Mouse (Mus musculus): ENCODE results near the gene Krtap19-1. TPM values are rescaled to one million over a fixed set of nuclear protein-coding genes. Genes with fewer than 3 reads are reported as not detected.
A peak's percentile ranks its signal among the peaks of the same experiment; 100 is the strongest.

Gene Krtap19-1
- polyA plus RNA-seq, 1 experiment = not detected

- H3K27me3 ChIP-seq (ENCODE audit: control insufficient read depth, insufficient read depth, low read length) = no peaks in the 10 kb centered on the region
- TF ChIP-seq CTCF (IDR thresholded peaks at IDR 0.05; ENCODE audit: control insufficient read depth, insufficient read depth, insufficient replicate concordance, low read depth, low read length) (peak; percentile 25; the same call in 1 of the 2 replicates), POLR2A (IDR thresholded peaks at IDR 0.05; ENCODE audit: control insufficient read depth, low read depth, low read length) (no peak)
- H3K36me3 ChIP-seq (ENCODE audit: control insufficient read depth, insufficient read depth, low read length) = no peaks in the 10 kb centered on the region
- H3K27ac ChIP-seq (ENCODE audit: control insufficient read depth, insufficient read depth, low read depth, low read length) = no peak overlapping the region
- H3K4me3 ChIP-seq (ENCODE audit: control insufficient read depth, low read depth, low read length) = no peak overlapping the region
- no peaks in the 10 kb centered on the region for H3K4me1 ChIP-seq (ENCODE audit: control insufficient read depth, insufficient read depth, low read length)
Observed at GRCm38 (mm10) chr16:88851450-88851849, 17.8 kb downstream of the Krtap19-1 start.

GRCm38 (mm10) chr16:88848558-88848957, 20.7 kb downstream of the Krtap19-1 start:
- Histone ChIP-seq H3K4me1 (ENCODE audit: control insufficient read depth, insufficient read depth, low read length) (no peaks in the 10 kb centered on the region), H3K27ac (ENCODE audit: control insufficient read depth, insufficient read depth, low read depth, low read length) (no peak overlapping the region), H3K27me3 (ENCODE audit: control insufficient read depth, insufficient read depth, low read length) (no peaks in the 10 kb centered on the region), H3K36me3 (ENCODE audit: control insufficient read depth, insufficient read depth, low read length) (no peaks in the 10 kb centered on the region), H3K4me3 (ENCODE audit: control insufficient read depth, low read depth, low read length) (no peak overlapping the region)
- TF ChIP-seq POLR2A (IDR thresholded peaks at IDR 0.05; ENCODE audit: control insufficient read depth, low read depth, low read length) = no peak
- TF ChIP-seq CTCF (IDR thresholded peaks at IDR 0.05; ENCODE audit: control insufficient read depth, insufficient read depth, insufficient replicate concordance, low read depth, low read length) = no peak

GRCm38 (mm10) chr16:88847363-88847762, 21.8 kb downstream of the Krtap19-1 start:
- Histone ChIP-seq H3K4me1 (ENCODE audit: control insufficient read depth, insufficient read depth, low read length) (no peaks in the 10 kb centered on the region), H3K36me3 (ENCODE audit: control insufficient read depth, insufficient read depth, low read length) (no peaks in the 10 kb centered on the region), H3K27me3 (ENCODE audit: control insufficient read depth, insufficient read depth, low read length) (no peaks in the 10 kb centered on the region), H3K27ac (ENCODE audit: control insufficient read depth, insufficient read depth, low read depth, low read length) (no peak overlapping the region), H3K4me3 (ENCODE audit: control insufficient read depth, low read depth, low read length) (no peak overlapping the region)
- no peak for TF ChIP-seq POLR2A (IDR thresholded peaks at IDR 0.05; ENCODE audit: control insufficient read depth, low read depth, low read length)

- Histone ChIP-seq H3K27ac (ENCODE audit: control insufficient read depth, insufficient read depth, low read depth, low read length) (no peak overlapping the region), H3K27me3 (ENCODE audit: control insufficient read depth, insufficient read depth, low read length) (no peaks in the 10 kb centered on the region), H3K4me1 (ENCODE audit: control insufficient read depth, insufficient read depth, low read length) (no peaks in the 10 kb centered on the region), H3K4me3 (ENCODE audit: control insufficient read depth, low read depth, low read length) (no peak overlapping the region), H3K36me3 (ENCODE audit: control insufficient read depth, insufficient read depth, low read length) (no peaks in the 10 kb centered on the region)
- TF ChIP-seq CTCF (IDR thresholded peaks at IDR 0.05; ENCODE audit: control insufficient read depth, insufficient read depth, insufficient replicate concordance, low read depth, low read length) (no peak), POLR2A (IDR thresholded peaks at IDR 0.05; ENCODE audit: control insufficient read depth, low read depth, low read length) (no peak)
Observed at GRCm38 (mm10) chr16:88826978-88827377, 42.2 kb downstream of the Krtap19-1 start.

- no peaks in the 10 kb centered on the region for H3K4me1 ChIP-seq (ENCODE audit: control insufficient read depth, insufficient read depth, low read length)
- H3K27ac ChIP-seq (ENCODE audit: control insufficient read depth, insufficient read depth, low read depth, low read length) = no peak within 1 kb of the TSS
- no peak within 1 kb of the TSS for H3K4me3 ChIP-seq (ENCODE audit: control insufficient read depth, low read depth, low read length)
Observed at GRCm38 (mm10) chr16:88826095-88826652, 43.0 kb downstream of the Krtap19-1 start, which contains the start of gene Krtap14. TSS of gene Krtap14 (minus strand) at chr16:88826145.

GRCm38 (mm10) chr16:88823736-88824135, 45.5 kb downstream of the Krtap19-1 start:
- TF ChIP-seq CTCF (IDR thresholded peaks at IDR 0.05; ENCODE audit: control insufficient read depth, insufficient read depth, insufficient replicate concordance, low read depth, low read length) (no peak), POLR2A (IDR thresholded peaks at IDR 0.05; ENCODE audit: control insufficient read depth, low read depth, low read length) (no peak)
- H3K36me3 ChIP-seq (ENCODE audit: control insufficient read depth, insufficient read depth, low read length) = no peaks in the 10 kb centered on the region

More at GRCm38 (mm10) chr16:88826095-88826652, 43.0 kb downstream of the Krtap19-1 start, which contains the start of gene Krtap14:
- H3K36me3 ChIP-seq (ENCODE audit: control insufficient read depth, insufficient read depth, low read length) = no peaks in the 10 kb centered on the region
- no peaks in the 10 kb centered on the region for H3K27me3 ChIP-seq (ENCODE audit: control insufficient read depth, insufficient read depth, low read length)
- no peak for TF ChIP-seq CTCF (IDR thresholded peaks at IDR 0.05; ENCODE audit: control insufficient read depth, insufficient read depth, insufficient replicate concordance, low read depth, low read length)
- TF ChIP-seq POLR2A (IDR thresholded peaks at IDR 0.05; ENCODE audit: control insufficient read depth, low read depth, low read length) = no peak

GRCm38 (mm10) chr16:88820066-88820465, 49.1 kb downstream of the Krtap19-1 start, which contains the start of gene Krtap15:
TSS of gene Krtap15 (plus strand) at chr16:88820215.
- no peaks in the 10 kb centered on the region for H3K4me1 ChIP-seq (ENCODE audit: control insufficient read depth, insufficient read depth, low read length)
- no peaks in the 10 kb centered on the region for H3K36me3 ChIP-seq (ENCODE audit: control insufficient read depth, insufficient read depth, low read length)
- no peak for TF ChIP-seq POLR2A (IDR thresholded peaks at IDR 0.05; ENCODE audit: control insufficient read depth, low read depth, low read length)
- no peak for TF ChIP-seq CTCF (IDR thresholded peaks at IDR 0.05; ENCODE audit: control insufficient read depth, insufficient read depth, insufficient replicate concordance, low read depth, low read length)
- H3K27ac ChIP-seq (ENCODE audit: control insufficient read depth, insufficient read depth, low read depth, low read length) = no peak within 1 kb of the TSS
- H3K27me3 ChIP-seq (ENCODE audit: control insufficient read depth, insufficient read depth, low read length) = no peaks in the 10 kb centered on the region
- H3K4me3 ChIP-seq (ENCODE audit: control insufficient read depth, low read depth, low read length) = no peak within 1 kb of the TSS

More at GRCm38 (mm10) chr16:88823736-88824135, 45.5 kb downstream of the Krtap19-1 start:
- Histone ChIP-seq H3K27me3 (ENCODE audit: control insufficient read depth, insufficient read depth, low read length) (no peaks in the 10 kb centered on the region), H3K4me1 (ENCODE audit: control insufficient read depth, insufficient read depth, low read length) (no peaks in the 10 kb centered on the region), H3K27ac (ENCODE audit: control insufficient read depth, insufficient read depth, low read depth, low read length) (no peak overlapping the region), H3K4me3 (ENCODE audit: control insufficient read depth, low read depth, low read length) (no peak overlapping the region)

Other genes with a start within 250 kb of the Krtap19-1 start
- gene 2310079G19Rik, start 241.7 kb downstream of the Krtap19-1 start, polyA plus RNA-seq (2012; rRNA removed) = not detected in 2 replicates
- not detected in 2 replicates for gene Krtap26-1, start 221.6 kb downstream of the Krtap19-1 start, polyA plus RNA-seq (2012; rRNA removed)
- gene Krtap27-1, start 197.7 kb downstream of the Krtap19-1 start, polyA plus RNA-seq (2012; rRNA removed) = not detected in 2 replicates
- not detected in 2 replicates for gene 2310061N02Rik, start 161.4 kb downstream of the Krtap19-1 start, polyA plus RNA-seq (2012; rRNA removed)
- gene Krtap13-1, start 140.5 kb downstream of the Krtap19-1 start, polyA plus RNA-seq (2012; rRNA removed) = not detected in 2 replicates
- gene Krtap13, start 117.8 kb downstream of the Krtap19-1 start, polyA plus RNA-seq (2012; rRNA removed) = 0.12 and 0.17 TPM in 2 replicates
- gene 2310034C09Rik, start 110.6 kb downstream of the Krtap19-1 start, polyA plus RNA-seq (2012; rRNA removed) = not detected in 2 replicates
- gene 2310057N15Rik, start 95.2 kb downstream of the Krtap19-1 start, polyA plus RNA-seq (2012; rRNA removed) = not detected in 2 replicates
- not detected in 2 replicates for gene Gm5965, start 91.5 kb downstream of the Krtap19-1 start, polyA plus RNA-seq (2012; rRNA removed)
- not detected in 2 replicates for gene Gm20741, start 57.2 kb downstream of the Krtap19-1 start, polyA plus RNA-seq (2012; rRNA removed)
- gene Krtap15, start 49.2 kb downstream of the Krtap19-1 start, polyA plus RNA-seq (2012; rRNA removed) = not detected in 2 replicates
- gene Krtap14, start 43.3 kb downstream of the Krtap19-1 start, polyA plus RNA-seq (2012; rRNA removed) = not detected in 2 replicates
- not detected in 2 replicates for gene Krtap19-2, start 4.9 kb upstream of the Krtap19-1 start, polyA plus RNA-seq (2012; rRNA removed)
- gene Krtap19-3, start 8.6 kb upstream of the Krtap19-1 start, polyA plus RNA-seq (2012; rRNA removed) = not detected in 2 replicates
- gene Krtap19-4, start 15.7 kb upstream of the Krtap19-1 start, polyA plus RNA-seq (2012; rRNA removed) = not detected in 2 replicates
- gene Krtap19-5, start 27.0 kb upstream of the Krtap19-1 start, polyA plus RNA-seq (2012; rRNA removed) = not detected in 2 replicates
- not detected in 2 replicates for gene Krtap19-9b, start 62.9 kb upstream of the Krtap19-1 start, polyA plus RNA-seq (2012; rRNA removed)
- not detected in 2 replicates for gene Krtap16-3, start 93.5 kb upstream of the Krtap19-1 start, polyA plus RNA-seq (2012; rRNA removed)
- gene Krtap22-2, start 141.3 kb upstream of the Krtap19-1 start, polyA plus RNA-seq (2012; rRNA removed) = not detected in 2 replicates
- not detected in 2 replicates for gene Gm10229, start 145.9 kb upstream of the Krtap19-1 start, polyA plus RNA-seq (2012; rRNA removed)
- gene Krtap6-1, start 162.3 kb upstream of the Krtap19-1 start, polyA plus RNA-seq (2012; rRNA removed) = not detected in 2 replicates
- gene Gm10228, start 172.1 kb upstream of the Krtap19-1 start, polyA plus RNA-seq (2012; rRNA removed) = not detected in 2 replicates
- gene Krtap6-5, start 178.5 kb upstream of the Krtap19-1 start, polyA plus RNA-seq (2012; rRNA removed) = not detected in 2 replicates
- 0.99 and 1.1 TPM in 2 replicates for gene 1110025L11Rik, start 194.6 kb upstream of the Krtap19-1 start, polyA plus RNA-seq (2012; rRNA removed)
- gene Krtap6-3, start 214.6 kb upstream of the Krtap19-1 start, polyA plus RNA-seq (2012; rRNA removed) = not detected in 2 replicates

Data from testis, adult 2 months (tissue).